Mouse (Mus musculus): ENCODE data around the gene Rev1.
A peak's percentile ranks its signal among the peaks of the same experiment; 100 is the strongest.

The Rev1 gene

GRCm38 (mm10) chr1:38129501-38130267, at the start of gene Rev1:
Rev1 (minus strand) TSS chr1:38129801.
- DNase-seq = peak; percentile 100

DNA sequence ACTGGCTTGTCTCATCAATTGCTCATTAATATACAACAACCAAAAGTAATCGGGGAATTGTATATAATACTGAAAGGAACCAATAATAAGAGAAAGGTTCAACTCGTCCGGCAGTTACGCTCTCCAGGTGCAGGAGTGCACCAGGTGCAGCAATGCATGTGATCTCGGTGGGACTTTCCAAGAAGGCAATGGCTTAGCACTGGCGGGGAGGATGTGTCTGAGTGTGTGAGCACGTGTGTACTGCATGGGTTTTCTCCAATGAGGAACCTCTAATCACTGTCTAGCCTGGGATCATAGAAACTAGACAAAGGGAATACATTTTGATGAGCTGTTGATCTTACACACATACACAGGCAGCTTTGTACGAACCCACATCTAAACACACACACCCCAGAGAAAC, 49.3 kb upstream of the Rev1 start:
- DNase-seq = no peak

DNA sequence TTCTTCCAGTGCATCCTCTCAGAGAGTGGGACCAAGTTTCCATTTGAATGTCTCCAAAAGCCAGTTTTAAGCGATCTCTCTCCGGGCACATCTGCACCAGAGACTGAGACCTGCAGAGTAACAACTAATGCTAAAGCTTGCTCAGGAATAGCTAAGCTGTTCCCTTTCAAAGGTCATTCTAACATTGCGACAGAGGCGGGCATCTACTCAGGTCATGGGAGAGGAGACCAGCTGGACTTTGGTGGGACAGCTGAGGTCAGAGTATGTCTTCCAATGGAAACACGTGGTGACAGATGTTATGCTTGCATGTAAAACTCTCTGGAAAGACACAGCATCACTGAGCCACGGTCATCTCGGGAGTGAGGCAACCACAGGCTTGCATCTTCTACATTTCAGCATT, 46.5 kb upstream of the Rev1 start:
- no peak for DNase-seq

DNA sequence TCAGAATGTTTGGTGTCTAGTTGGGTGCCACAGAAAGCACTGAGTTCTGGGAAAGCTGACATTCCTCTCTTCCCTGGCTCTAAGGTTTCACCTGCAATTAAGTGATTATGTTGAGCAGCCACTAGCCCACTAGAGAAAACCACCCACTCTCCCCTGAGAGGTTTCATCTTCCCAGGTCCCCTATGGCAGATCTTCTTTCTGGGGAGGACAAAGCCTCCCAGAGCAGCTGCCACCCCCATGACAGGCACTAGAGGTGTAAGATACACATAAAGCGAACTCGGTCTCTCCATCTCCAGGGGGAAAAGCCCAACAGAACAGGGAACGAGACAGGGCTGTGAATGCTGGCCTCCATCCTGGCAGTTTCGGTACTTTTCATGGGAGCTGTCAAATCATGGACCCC, 42.3 kb upstream of the Rev1 start:
- DNase-seq = no peak

- no peak for DNase-seq
These were observed 36.1 kb upstream of the Rev1 start for GRCm38 (mm10) chr1:38165696-38166095.

GRCm38 (mm10) chr1:38150086-38150485, 20.5 kb upstream of the Rev1 start:
- DNase-seq = no peak

- DNase-seq = no peak
These were observed 16.4 kb upstream of the Rev1 start for GRCm38 (mm10) chr1:38146008-38146407.

DNA sequence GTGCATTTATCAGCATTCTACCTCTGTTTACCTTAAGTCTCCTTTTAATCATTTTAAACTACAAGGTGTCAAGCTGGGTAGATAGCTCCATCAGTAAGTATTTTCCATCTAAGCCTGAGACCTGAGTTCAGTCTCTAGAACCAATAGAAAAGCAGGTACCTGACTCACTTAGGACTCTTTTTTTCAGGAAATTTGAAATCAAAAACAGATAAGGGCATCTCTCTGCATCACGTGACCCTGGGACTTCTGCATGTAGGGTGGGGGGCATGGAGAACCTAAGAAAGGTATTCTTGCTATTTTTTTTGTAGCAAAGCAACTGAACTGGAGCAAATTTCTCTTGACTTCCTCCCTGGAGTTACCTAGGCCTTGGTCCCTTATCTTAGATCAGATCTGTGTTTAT, 11.8 kb upstream of the Rev1 start:
- DNase-seq = no peak

- DNase-seq = peak; percentile 65
These were observed 11.3 kb upstream of the Rev1 start for GRCm38 (mm10) chr1:38140911-38141310.

DNA sequence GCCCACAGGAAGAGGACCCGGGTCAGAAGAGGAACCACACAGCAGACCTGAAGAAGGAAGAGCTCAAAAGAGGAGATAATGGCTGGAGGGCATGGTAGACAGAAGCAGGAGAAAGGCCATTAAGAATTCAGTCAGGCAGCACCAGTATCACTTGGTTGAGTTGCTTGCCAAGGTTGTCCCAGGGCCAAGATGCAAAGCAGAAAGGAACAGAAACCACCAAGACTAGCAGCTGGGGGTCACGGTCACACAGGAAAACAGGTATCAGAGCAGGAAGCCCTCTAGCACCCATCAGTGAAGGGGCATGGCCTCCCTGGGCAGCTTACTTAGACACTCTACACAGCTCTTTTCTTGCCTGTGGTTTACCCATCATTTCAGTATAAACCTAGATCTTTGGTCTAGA, 9.8 kb upstream of the Rev1 start:
- peak; percentile 76 for DNase-seq

DNA sequence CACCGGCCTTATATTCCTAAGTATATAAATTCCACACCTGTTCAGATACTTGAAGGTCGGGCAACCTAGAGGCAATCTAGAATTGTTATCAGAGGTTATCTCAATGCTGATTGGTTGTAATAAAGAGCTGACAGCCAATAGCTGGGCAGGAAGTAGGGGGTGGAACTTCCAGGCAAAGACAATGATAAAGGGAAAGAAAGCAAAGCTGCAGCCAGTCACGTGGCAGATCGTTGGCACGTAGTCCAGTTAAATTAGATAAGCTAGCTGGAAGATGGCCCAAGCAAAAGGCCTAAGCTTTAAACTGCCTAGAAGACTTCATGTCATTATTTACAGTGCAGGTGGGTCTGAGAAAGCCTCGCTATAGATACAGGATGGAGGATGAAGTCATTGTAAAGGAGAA, 3.3 kb upstream of the Rev1 start:
- DNase-seq = peak; percentile 90

DNA sequence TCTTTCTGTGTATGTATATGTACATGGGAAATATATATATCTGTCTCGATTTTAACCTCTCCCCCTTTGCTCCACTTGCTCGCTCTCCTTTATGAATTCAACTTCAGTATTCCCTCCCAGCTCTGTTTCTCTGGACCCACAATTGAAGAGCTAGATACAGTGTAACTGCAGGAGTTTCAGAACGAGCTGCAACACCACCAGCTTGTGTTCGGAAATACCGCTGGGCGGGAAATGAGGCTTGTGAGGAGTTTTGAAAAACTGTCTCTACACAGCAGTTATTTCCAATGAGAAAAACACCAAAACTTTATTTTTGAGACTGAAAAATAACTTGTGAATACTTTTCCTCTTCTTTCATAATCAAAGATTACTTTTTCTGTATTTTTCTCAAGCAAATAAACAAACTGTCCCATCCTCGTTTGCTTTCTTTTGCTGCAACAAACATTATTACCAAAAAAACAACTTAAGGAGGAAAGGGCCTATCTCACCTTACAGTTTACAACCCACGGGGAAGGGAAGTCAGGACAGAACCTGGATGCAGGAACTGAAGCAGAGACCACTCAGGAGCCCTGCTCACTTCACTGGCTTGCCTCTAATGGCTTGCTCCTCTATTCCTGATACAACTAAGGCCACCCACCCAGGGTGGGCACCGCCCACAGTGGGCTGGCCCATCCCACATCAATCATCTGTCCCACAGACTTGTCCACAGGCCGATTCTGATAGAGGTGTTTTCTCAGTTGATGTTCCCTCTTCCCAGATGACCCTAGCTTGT, 1.3 kb upstream of the Rev1 start:
- DNase-seq = peak; percentile 86

- DNase-seq = peak; percentile 97
These were observed 623 bp downstream of the Rev1 start for GRCm38 (mm10) chr1:38128919-38129436.

DNA sequence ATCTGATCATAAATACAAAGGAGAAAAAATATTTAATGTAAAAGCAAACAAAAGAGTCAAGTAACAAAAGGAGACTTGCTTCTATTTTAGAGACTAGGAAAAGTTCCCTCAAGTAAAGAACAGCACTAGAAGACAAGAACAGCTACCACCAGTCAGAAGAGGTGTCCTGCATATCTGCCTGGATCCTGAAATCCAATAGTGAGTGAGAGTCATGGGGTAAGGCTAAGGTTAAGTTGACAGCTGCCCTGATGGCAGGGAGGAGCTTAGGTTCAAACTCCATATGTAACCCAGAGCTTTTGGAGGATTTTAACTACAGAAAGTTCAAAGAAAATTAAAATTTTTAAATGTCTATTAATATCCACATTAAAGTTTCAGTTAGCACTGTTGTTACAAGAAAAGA, 2.6 kb downstream of the Rev1 start:
- DNase-seq = no peak

DNA sequence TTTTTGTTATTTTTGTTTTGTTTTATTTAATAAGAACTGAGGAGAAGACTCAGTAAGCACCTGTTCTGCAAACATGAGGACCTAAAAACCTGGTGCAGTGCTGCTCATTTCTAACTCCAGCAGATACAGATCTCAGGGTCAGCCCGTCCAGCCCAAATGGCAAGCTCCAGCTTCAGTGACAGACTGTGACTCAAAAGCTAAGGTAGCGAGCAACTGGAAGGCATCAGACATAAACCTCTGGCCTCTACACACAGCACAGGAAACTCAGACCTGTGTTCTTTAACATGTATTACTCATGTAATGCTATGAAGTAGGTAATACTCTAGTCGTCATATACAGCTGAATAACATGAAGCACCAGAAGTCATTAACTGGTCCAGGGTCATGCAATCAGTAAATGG, 3.2 kb downstream of the Rev1 start:
- no peak for DNase-seq

DNA sequence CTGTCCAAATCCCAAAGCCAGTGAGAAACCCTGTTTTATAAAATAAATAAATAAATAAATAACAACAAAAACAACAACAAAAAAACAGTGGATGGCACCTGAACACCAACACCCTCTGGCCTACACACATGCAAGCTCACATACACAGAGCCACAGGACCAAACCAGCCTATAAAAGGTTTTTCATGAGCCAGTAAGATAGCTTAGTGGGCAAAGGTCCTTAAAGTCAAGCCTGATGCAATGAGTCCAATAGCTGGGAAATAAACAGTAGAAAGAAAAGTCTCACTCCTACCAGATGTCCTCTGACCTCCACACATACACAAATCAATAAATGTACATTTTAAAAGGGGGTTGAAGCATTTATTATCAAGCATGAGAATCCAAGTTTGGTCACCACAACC, 5.3 kb downstream of the Rev1 start:
- DNase-seq = no peak

- no peak for DNase-seq
These were observed 8.7 kb downstream of the Rev1 start for GRCm38 (mm10) chr1:38120877-38121276.

GRCm38 (mm10) chr1:38118624-38119023, 11.0 kb downstream of the Rev1 start:
- DNase-seq = no peak

DNA sequence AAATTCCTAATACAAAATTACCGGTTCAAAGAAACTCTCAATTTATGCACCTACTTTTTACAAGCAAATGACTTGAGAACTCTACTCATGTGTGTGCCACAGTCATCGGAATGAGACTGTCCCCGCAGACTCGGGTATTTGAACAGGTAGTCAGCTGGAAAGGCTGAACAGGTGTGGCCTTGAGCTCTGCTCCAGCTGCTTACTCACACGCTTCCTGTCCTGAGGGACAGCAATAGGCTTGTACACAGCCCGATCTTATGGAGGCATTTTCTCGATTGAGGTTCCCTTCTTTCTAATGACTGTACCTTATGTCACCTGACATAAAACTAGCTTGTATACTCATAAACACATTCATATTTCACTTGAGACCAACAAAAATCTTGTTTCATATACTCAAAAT, 19.8 kb downstream of the Rev1 start:
- no peak for DNase-seq

GRCm38 (mm10) chr1:38103813-38104212, 25.8 kb downstream of the Rev1 start:
- DNase-seq = no peak

DNA sequence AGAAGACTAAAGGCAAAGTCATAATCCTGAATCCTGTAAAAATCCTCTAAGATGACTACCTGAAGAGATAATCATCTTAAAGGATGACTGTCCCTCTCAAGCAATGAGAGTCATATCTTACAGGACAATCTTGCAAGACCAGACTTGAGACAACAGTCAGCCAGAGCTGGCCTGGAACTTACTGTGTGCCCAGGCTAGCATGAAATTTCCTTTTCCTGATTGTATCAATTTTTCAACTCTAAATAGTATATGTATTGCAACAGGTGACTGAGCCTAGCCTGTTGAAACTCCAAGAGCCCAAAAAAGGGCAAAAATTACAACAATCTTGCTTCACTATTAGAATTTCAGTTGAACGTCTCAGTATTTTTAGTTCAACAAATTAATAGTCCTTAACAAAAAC, 26.4 kb downstream of the Rev1 start:
- no peak for DNase-seq

DNA sequence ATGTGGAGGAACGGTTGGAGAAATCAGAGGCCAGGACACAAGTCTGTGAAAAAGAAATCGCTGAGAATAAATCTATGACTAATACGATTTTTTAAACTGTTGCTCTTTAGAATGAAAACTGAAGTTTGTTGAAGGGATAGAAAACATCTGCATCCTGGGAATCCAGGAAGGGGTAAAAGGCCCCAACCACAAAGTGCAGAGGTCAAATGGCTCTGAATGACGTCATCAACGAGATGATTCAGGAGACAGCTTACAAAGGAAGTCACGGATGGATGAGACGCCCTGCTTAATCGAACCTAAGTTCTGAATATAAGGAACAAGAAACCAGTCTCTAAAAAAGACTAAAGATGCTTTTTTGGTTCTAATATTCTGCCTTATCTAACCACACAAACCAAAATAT, 48.3 kb downstream of the Rev1 start:
- DNase-seq = no peak

DNA sequence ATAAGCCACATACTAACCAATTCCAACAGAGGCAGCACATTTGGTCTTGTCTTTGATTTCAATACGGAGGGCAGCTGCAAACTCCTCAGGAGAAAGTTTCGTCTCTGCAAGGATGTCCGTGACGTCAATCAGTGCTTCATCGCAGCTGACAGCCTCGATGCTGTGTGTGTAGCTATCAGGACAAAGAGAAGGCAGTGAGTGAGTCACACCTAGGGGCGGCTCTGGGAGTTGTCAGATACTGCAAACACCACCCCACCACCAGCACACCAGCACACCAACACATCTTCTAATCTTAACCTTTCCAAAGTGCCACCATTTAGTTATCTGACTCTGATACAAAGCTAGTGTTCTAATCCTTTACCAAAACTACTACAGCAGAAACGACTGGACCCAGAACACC, 58.3 kb downstream of the Rev1 start:
- DNase-seq = no peak

GRCm38 (mm10) chr1:38067276-38067675, 62.3 kb downstream of the Rev1 start:
- peak; percentile 76 for DNase-seq
